Mouse (Mus musculus) c-Kit-positive CD71-negative TER-119-negative erythroid progenitor cells, embryonic 14.5 days (primary cell): Measurements from ENCODE around the gene Igdcc3.

Source experiments
- DNase-seq: peaks from one replicate; pipeline ENCODE4 v3.0.0-alpha.2; 2013; ENCODE audit warnings: low read depth

Gene Igdcc3

DNA sequence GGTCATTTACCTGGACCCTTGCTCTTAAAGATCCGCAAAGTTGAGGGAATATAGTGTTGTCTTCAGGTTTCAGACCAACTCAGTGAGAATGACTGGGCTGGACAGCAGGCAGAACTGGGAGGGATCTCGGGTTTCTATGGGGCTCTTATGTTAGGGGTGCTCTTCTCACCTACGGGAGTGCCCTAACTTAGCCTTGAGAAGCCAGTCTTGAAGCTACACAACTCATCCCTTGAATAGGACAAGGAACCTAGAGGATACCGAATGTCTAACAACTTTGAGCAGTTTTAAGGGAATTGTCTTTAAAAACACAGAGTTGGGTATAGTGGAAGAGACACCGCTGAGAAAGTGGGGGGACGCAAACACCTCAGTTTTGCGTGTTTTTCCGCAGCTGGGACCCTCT is 498 bp upstream of the Igdcc3 start:
- no peak for DNase-seq

DNA sequence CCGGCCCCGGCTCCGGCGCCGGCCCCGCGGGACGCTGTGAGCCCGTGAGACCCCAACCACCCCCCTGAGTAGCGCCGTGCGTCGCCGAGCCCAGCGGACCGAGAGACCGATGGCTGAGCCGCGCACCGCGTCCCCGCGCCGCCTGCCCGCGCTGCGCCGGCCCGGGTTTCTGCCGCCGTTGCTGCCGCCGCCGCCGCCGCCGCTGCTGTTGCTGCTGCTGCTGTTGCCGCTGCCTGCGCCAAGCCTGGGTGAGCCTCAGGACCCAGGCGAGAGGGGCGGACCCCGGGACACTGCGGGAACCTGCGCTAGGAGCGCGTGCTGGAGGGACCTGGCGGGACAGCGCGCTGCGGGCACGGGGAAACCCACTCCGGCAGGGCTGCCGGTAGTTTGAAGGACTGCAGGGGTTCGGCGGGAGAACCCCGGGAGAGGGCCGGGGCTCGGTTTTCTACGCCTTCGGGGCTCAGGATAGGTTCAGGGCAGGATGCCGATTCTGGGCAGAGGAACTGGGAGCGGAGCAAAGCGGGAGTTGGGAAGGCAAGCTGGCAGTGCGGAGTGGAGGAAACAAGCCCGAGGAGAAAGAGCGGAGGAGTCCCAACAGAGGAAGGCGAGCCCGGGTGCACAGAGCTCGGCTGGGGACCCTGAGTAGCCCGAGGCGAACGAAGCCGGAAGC is 452 bp downstream of the Igdcc3 start:
- DNase-seq: no peak

DNA sequence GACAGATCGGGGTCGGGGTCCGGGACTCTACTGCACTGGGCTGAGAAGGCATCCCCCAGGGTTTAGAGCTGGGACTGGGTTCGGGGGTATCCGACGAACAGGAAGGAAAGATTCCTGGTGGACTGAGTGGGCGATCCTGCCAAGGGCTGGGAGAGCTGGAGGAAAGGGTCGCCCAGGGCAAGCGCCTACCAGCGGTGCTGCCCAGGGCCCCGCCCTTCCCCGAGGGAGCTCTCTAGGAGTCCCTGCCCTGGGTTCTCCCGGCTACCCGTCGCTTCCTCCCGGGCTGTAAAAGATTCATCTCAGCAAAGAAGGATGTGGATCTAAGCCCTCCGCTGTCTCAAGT is 958 bp downstream of the Igdcc3 start:
- no peak for DNase-seq

DNA sequence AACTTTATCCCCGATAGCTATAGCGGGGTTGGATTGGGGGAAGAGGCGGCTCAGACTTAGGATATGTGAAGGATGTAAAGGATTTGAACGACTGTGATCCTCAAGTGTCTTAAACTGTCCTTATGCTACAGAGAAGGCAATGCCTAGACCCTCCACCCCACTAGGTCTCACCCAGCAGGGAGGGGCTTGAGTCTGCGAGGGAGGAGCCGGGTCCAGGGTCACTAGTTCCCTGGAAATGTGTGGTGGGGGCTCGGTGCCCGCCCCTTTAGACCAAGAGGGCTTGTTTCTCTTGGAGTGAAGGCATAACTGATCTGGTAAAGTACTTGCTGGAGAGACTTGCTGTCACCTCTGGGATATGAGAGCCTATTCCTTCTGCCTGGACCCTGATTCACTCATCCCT is 1.4 kb downstream of the Igdcc3 start:
- no peak for DNase-seq

DNA sequence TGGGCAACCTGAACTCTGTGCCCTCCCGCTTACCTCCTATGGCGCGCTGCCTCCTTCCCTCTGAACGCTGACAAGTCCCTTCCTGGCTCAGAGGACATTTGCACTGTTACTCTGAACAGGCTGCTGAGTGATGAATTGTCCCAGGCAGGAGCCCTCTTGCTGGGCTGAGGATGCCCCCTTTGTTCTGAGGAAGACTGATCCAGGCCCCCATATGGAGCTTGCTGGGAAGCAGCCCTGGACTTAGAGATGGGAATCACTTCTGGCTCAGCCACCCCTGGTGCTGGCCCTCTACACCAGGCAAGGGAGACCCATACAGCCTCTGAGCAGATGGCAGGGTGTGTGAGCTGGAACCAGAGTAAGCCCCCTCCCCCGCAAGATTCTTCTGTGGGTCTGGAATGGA is 5.0 kb downstream of the Igdcc3 start:
- DNase-seq: no peak

DNA sequence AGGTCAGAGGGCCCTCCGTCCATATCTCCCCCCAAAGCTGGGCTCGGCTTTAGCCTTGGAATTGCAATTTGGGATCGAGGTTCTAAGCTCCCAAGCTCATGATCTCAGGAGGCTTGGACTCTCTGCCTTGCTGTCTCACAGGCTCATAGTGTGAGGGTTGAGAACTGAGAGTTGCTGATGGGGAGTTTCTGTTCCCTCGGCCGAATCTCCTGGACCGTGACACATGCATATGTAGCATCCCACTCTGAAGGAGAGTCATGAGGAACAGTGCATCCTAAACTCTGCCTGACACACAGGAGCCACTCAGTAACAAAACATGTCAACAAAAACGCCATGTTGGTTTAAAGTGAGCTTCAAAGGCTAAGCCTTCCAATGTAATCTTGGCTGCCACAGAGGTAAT is 7.5 kb downstream of the Igdcc3 start:
- DNase-seq: no peak

DNA sequence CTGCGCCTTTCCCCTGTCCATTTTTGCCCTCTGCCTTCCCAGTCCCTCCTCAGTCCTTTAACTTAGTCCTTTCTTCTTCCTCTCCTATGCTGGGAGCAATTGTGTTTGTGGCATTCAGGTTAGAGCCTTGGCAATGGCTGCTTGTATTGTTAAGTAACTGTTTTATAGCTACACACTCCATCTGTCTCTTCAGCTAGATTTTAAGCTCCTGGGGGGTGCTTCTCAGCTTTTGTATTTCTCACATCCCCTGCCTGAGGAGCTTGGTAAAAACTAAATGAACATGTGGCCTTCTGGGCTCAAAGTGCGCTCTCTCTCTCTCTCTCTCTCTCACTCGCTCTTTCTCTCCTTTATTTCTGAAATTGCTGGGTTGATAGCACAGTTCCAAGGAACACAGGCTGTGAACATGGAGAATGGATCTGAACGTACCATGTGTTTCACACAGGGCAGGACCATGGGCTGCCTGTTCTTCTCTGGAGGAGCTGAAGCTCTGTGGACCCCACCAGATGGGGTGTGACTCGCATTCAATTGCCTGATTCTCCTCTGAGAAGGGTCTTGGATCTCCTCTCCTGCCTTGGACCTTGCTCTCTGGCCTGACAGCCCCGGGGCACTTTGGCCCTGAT is 11.8 kb downstream of the Igdcc3 start:
- no peak for DNase-seq

DNA sequence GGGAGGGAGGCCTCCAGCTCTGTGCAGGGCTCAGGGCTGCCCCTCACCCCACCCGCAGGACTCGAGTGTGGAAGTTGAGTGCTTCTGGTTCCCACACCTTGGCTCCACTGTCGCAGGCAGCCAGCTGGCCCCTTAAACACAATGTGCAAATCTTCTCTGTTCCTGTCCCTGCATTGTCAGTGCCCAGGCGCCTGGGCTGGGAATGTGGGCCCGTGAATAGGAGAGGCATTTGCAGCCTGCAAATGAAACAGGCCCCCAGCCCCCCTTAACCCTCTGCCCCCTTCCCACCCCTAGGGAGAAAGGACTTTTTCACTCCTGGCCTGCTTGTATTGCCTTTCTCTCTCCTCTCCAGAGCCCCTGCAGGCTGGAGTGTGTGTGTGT is 12.3 kb downstream of the Igdcc3 start:
- DNase-seq: no peak

DNA sequence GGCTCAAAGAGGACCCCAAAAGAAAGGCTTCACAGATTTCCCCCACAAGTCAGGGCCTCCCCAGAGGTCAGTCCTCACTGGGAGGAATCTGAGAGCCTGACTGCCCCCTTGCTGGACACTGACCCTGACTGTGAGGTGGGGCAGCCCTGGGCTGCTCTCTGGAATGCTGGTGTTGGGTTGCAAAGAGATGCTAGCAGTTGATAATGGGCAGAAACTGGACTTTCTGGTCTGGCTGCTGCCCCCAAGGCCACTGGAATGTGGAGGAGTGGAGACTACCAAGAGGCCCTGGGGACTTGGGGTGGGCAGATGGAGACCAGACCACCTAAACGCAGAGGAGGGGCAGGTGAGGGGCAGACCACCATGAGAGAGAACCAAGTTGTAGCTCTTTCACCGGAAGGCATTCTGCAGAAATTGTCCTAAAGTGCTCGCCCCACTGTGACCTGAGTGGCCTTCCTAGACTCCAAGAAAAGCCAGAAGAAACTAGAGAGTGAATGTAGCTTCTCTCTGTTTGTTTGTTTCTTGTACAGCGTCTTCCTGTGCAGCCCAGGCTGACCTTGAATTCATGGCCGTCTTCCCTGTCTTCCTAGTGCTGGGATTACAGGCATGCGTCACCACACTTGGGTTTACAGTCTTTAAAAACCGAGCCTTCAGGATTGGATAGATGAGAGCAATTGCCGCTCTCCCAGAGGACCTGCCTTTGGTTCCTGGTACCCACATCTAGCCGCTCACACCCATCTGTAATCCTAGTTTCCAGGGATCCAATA is 13.9 kb downstream of the Igdcc3 start:
- no peak for DNase-seq

DNA sequence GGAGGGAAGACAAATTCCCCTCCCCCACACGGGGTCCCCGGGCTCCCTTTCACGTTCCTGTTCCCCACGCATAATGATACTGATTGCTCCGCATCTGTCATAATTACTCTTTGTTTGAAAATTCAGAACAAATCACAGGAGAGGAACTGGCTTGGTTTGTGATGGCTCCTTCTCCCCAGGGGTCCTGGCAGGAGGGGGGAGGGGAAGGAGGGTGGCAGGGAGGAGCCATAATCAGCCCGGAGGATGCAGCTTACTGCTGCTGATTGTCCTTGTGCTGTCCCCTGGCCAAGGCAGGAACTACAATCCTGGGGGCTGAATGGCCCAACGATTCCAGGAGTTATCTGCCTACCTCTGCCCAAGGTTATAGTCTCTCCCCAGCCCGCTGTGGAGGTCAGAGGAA is 15.6 kb downstream of the Igdcc3 start:
- no peak for DNase-seq

DNA sequence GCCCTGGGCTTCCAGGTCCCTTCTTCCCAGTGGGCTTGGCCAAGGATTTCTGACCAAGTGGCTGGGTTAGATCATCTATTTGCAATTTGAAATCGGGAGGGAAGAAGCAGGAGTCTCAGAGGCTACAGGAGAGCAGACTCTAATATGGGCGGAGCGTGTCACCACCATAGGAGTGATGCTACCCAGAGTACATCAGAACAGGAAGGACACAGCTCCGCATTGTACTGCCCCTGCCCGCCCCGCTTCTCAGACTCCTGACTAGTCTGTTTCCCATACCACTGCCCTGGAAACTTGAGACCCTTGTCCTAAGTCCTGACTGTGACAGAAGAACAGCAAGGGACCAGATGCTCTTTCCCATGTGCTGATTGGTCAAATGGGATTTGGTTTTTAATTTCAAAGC is 16.6 kb downstream of the Igdcc3 start:
- DNase-seq: no peak

DNA sequence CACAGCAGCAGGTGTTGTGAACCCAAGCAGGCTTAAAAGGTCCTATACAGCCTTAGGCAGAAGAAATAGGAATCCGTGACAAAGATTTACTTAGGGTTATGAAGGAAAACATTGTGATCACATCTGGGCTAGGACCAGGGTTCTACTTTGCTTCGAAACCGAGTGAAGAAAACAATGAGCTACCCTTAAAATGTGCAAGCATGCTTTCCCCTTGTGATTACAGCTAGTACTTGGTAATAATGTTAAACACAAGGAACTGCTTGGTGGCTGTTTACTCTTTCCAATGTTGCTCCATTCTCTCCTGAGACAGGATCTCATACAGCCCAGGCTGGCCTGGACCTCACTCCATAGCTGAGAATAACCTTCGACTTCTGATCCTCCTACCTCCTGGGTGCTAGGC is 20.2 kb downstream of the Igdcc3 start:
- DNase-seq: no peak

DNA sequence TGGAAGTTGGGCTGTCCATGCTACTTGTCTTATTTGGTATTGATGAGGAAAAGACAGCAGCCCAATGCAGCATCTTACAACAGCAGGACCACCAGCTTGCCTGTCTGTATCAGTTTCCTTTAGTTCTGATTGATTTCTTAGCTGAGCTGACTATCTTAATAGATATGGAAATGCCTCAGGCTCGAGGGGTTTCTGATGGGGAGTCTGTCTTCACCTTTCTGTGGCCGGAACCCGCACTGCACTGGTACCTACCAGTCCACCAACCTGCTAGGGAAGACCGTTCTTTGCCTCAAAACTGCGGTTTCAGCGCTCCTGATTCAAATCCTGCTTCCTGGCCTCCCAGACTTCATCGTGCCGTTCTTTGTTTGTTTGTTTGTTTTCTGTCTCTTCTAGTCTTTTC is 20.9 kb downstream of the Igdcc3 start:
- no peak for DNase-seq

DNA sequence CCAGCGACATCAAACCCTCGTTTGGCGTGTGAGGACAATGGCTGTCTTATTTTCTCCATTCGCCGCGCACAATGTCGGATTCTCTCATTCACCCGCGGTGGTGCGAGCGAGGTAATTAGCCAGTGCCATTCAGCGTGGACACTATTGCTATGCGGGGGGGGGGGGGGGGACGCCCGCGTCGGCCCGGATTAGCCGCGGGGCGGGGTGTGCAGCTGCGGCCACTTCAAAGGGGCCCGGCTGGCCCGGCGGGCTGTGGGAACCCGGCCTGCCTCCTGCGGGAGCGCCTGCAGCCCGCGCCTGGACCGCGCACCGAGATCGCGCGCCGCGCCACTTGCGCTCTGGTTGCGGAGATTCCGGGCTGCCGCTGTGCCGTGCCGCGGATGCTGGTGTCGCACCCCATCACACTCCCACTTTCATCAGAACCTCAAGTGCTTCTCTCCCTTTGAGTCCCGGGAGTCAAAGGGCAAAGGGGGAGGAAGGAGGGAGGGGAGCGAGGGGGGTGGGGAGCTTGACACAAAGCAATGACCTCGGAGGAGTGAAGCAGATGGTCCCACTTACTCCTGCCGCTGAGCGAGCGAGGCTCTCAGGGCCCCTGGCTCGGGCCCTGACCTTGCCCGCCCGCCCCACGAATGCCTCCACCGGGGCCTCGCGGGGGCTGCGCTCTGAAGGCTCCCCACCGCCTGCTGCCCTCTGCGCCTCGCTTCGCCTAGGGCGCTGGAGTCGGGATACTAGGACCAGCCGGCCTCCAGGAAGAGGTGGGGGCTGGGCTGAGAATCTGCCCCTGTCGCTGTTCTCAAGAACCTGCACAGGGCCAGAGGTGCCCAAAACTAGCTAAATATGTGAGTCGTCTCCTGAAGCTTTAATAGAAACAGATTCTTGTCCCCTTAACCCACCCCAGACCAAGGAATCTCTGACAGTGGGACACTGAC is 22.0 kb downstream of the Igdcc3 start:
- no peak for DNase-seq

DNA sequence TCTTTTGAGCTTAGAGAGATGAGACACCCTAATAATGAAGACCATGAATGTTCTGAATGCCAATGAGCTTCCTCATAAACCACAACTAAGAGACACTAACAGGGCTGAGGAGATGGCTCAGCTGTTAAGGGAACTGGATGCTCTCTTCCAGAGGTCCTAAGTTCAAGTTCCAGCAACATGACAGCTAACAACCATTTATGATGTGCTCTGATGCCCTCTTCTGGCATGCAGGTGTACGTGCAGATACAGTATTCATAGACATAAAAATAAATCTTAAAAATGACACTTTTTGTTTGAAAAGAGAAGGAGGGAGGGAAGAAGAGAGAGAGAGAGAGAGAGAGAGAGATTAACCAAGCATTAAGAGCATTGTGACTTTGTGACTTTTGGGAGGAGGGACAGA is 23.9 kb downstream of the Igdcc3 start:
- DNase-seq: no peak

DNA sequence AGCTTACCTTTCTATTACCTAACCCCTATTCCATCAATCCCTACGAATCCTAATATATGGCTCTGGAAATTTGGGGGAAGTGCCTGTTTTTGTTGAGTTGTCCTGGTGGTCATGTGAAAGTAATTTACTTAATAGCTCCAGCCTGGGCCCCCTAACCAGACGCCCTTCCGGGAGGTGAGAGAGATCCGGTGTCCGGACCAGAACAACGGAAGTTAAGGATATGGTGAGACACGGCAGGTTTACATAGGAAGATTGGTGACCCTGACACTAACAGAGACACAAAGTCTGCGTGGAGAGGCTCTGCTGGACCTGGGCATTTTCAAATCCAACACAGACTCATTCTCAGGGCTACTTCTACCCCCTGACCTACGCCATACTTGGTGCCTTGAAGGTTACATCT is 25.4 kb downstream of the Igdcc3 start:
- no peak for DNase-seq

DNA sequence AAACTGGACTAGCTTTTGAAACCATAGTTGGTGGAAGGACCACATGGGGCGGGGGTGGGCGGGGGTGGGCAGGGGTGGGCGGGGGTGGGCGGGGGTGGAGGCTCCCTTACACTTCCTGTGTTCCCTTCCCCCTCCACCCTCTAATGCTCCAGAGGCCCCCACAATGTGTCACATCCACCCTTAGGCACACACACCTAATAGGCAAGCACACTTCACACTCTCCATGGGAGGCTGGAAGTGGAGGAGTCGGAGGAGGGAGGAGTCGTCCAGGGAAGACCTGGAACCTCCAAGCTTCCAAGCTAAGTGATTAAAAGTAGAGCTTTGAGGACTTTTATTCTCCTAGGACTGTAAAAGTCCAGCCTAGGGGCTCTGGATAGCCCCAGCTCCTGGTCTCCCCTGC is 27.5 kb downstream of the Igdcc3 start:
- DNase-seq: no peak

DNA sequence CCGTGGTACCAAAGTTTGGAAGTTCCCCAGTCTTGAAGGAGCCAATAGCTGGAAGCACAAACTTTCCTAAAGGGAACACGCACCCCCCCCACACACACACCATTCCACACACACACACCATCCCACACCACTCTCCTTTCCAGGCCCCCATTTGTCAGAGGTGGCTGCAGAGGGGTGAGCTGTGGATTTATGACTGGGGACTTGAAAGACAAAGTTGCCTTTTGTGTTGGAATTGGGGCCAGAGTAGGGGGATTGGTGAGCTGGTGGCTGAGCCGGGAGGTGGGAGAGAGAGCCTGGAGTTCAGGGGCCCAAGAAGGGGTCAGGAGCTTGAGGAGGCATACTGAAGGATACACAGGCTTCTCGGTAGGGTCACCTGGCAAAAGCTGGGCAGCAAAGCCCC is 28.0 kb downstream of the Igdcc3 start:
- no peak for DNase-seq

DNA sequence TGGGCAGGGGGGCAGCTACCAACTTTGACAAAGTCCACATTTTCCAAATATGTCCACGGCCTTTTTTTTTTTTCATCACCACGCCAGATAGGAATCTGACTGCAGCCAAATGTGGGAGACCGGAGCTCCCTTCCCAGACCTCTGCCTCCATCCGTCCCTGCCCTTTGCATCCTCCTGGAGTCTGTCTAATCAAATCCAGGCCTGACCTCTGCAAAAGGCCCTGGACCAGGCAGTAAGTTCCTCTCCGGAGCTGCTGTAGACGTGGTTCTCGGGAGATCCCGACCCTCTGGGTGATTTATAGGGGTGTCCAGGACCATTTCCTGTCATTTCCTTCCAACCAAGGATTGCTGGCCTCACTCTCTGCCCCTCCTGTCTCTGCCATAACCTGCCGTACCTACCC is 31.7 kb downstream of the Igdcc3 start:
- DNase-seq: no peak

DNA sequence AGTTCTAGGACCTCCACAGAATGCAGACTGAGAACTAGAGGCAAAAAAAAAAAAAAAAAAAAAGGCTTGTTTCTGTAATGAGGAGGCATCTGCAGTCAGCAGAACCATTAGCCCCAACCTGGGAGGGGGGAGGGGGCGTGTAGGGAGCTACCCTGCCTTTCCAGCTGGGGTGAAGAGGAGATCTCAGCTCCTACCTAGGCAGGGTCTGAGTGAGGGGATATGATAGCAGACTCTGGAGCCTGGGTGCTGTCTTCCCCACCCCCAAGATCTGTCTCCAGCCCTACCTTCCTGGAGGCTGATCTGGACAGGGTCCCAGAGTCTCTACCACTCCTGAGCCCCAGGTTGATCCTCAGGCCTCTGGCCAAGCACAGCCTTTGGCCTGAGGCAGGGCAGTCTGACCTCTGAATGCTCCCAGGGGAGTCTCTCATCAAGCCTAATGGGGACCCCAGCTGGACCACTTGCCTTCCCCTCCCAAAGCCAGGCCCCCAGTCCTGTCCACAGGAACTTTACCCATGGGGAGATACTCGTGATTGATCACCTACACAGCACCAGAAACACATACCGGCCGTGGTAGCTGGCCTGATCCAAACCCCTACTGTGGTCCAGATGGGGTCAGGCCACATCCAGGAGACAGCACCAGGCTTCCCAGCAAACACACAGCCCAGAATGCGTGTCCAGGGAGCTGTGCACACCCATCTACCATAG is 34.4 kb downstream of the Igdcc3 start:
- no peak for DNase-seq

DNA sequence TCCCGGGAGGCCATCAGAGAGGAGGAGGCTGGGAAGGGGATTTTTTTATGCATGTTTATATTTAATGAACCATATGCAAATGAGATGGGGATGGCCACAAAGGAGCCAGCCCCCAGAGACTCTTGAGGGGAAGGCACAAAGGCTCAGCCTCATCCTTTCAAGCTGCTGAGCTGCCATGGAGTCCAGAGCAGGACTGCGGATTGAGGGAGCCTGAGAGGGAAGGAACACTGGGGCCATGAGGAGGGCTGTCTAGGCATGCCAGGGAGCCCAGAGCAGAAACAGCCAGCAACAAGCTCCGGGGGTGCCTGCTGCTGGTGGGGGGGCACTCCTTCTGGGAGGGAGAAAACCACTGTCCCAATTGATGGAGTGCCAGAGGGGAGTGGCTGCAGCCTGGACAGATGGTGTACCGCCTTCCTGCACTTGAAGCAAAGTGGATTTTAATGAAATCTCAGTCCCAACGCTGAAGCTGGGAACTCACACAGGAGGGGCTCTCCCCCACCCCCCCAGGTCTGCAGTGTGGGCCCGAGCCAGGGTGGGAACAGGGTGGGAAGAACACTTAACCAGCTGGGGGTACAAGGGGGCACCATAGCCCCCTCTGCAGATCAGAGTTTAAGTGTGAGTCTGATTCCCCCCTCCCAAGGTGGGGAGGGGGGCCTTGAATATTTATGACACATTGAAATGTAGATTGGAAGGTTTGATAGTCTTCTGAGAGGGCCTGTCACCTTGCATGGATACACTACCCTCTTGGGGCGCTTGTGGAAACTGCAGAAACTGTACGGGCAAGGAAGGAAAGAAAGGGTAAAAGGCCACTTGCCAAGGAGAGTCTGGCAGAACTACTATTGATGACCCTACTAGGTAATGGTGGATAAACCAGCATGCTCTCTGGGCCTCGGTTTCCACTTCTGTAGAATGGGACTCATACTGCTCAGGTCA is 35.2 kb downstream of the Igdcc3 start:
- DNase-seq: no peak
